Mouse (Mus musculus): Measurements from ENCODE around the gene Tex45.

Tex45 gene

DNA sequence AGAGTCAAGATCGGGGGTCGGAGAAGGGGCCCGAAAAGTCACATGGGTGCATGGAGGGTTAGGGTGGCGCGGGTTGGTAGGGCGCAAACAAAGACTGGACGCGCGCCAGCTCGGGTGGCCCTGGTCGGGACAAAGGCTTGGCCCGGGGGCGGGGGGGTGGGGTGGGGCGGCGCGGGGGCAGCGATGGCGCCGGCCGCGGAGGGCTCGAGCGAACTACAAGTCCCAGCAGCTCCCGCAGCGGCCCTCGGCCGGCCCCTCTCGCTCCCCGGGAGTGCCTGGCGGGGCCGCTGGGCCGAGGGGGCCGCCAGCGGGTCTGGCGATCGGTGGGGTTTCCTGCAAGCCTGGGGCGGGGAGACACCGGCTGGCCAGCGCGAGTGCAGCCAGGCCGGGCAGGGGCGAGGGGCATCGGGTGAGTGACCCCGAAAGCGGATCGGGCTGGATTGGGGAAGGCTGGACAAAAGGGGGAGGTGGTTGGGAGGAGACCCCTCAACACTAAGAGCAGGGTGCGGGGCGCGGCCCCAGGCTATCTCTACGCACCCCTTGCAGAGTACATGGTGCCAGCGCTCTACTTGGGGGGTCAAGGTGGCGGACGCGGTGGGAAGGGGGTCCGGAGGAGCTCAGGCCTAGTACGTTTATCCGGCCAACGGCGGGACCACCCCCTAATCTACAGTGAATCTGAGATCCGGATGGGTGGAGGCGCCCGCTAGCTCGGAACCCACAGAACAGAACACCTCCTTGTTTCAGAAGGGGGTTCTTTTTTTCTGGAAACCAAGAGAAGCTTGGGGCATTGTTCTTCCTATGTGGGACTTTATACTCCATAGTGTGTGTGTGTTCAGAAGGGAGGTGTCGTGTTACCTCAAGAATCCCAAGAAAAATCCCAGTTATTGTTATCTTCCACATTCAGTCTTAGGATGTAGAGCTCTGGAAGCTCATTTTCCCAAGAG lies 22.5 kb downstream of the Tex45 start, which contains the start of gene Zfp358:
Gene Zfp358, plus strand, starts transcription at position 238 of the 944 bp plus-strand sequence.
- peak; percentile 46 to 64 for DNase-seq

DNA sequence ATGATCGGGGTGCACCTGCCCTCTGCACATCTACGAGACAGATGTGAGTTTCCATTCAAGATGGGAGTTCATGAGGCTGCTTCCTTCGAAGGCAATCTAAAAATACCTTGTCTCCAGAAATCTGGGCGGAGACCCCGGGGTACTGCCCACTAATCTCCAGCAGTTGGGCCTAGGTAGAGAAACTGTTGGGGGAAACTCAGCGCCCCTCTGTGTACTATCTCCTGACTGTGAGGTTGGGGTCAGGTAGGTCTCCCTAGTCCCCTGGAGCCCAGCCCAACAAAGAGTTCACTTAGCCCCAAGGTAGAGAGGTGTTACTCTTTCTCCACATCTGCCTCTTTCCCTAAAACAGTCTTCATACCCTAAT lies 23.2 kb downstream of the Tex45 start:
- DNase-seq: no peak

GRCm38 (mm10) chr8:3495578-3496427 lies 25.1 kb downstream of the Tex45 start:
- DNase-seq: no peak

- DNase-seq: no peak
Observed at GRCm38 (mm10) chr8:3496428-3496748, 25.7 kb downstream of the Tex45 start.

DNA sequence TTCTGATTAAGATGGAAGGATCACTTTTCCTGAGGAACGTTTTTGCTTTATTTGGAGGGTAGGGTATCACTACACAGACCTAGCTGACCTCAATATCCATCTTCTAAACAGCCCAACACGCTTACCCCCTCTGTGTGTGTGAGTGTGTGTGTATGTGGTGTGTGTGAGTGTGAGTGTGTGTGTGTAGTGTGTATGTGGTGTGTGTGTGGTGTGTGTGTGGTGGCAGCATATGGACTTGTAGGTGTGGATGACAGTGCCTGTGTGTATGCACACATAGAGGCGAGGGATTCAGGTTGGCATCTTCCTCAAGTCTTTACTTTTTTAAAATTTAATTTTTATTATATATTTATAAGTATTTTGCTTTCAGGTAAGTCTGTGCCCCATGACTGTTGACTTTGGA lies 27.9 kb downstream of the Tex45 start:
- DNase-seq: no peak

GRCm38 (mm10) chr8:3499751-3500150 lies 29.1 kb downstream of the Tex45 start:
- no peak for DNase-seq

- DNase-seq: peak; percentile 96 to 97
Observed at GRCm38 (mm10) chr8:3500235-3501090, 29.8 kb downstream of the Tex45 start, which contains the start of gene Mcoln1. Gene Mcoln1, plus strand, starts transcription at chr8:3500457.

GRCm38 (mm10) chr8:3502217-3502616 lies 31.6 kb downstream of the Tex45 start:
- no peak for DNase-seq

GRCm38 (mm10) chr8:3507979-3508754 lies 37.5 kb downstream of the Tex45 start:
- no peak for DNase-seq

GRCm38 (mm10) chr8:3514681-3515247 lies 44.1 kb downstream of the Tex45 start:
- no peak for DNase-seq

DNA sequence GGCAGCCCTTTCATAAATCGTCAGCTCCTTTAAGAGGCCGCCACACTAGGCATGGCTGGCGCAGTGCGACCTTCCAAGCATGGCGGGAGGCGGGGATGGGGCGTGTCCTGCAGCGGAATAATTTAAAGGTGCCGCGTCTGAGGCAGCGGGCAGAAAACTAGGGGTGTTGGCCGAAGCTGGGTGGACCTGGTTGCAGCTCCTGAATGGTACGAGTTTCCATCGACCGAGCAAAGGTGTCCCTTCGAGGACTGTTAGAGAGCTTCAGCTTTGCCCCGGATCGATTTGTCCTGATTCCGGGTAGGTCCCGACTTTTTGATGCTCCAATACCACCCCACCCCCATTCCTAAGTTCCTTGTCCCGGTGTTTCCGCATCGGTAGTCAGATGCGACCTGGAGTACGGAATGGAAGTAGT lies 44.6 kb downstream of the Tex45 start, which contains the start of gene Pnpla6:
Gene Pnpla6, plus strand, starts transcription at position 125 of the 412 bp plus-strand sequence.
- peak; percentile 75 to 87 for DNase-seq

DNA sequence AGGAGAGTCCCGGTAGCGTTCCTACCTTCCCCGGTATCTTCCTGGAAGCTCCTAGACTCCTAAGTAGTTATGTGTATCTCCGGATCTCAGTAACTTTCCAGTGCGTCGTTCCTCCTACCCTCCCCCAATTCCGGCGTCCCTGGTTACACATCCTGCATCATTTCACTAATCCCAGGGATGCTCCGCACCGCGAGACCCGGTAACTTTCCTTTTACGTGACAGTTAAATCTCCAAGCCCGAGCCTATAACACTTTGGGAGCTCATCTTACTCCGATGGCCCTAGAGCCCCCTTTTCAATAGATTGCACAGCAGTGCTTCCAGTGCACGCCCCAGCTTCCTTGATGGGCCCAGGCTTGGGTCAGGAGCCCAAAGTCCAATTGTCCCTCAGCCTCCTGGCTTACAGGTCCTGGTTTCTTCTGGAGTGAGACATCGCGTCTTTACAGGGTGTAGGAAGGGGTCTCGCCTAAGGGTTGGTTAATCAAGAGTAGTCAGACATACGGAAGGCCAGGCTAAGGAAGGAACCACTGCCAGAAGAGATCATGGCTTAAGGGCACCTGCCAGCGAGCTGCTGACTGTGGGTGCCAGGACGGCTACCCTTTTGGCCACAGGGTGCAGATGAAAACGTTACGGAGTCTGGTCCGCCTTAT lies 45.2 kb downstream of the Tex45 start:
- no peak for DNase-seq

- DNase-seq: peak; percentile 84 to 91
Observed at GRCm38 (mm10) chr8:3516450-3517116, 45.9 kb downstream of the Tex45 start.

GRCm38 (mm10) chr8:3517117-3517495 lies 46.4 kb downstream of the Tex45 start:
- DNase-seq: no peak

GRCm38 (mm10) chr8:3522007-3522697 lies 51.5 kb downstream of the Tex45 start:
- no peak for DNase-seq

DNA sequence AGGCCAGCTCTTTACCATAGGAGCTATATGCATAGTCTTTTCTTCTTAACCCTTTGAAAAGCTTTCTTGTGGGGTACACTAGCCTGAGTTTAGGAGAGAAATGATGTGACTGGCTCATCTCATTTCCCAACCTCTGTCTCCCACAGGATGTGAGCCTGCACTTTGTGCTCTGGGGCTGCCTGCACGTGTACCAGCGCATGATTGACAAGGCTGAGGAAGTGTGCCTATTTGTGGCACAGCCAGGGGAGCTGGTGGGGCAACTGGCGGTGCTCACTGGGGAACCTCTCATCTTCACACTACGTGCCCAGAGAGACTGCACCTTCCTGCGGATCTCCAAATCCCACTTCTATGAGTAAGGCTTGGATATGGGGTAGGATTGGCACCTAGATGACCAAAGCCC lies 60.2 kb downstream of the Tex45 start:
- DNase-seq: no peak

GRCm38 (mm10) chr8:3531936-3532335 lies 61.3 kb downstream of the Tex45 start:
- no peak for DNase-seq

- no peak for DNase-seq
Observed at GRCm38 (mm10) chr8:3536053-3536841, 65.6 kb downstream of the Tex45 start.
